Mouse (Mus musculus): Measurements from ENCODE around the gene Snrpf. TPM values are rescaled to one million over a fixed set of nuclear protein-coding genes. Genes with fewer than 3 reads are reported as not detected.

The Snrpf gene
- polyA plus RNA-seq, 1 experiment from 2014 or later = 111 TPM

GRCm38 (mm10) chr10:93542356-93542755 is 47.1 kb downstream of the Snrpf start:
- 0 out of 2 replicates have a peak, but pooled peaks cover 4% of the 10 kb centered on the region for H3K27me3 ChIP-seq (replicated peaks)
- H3K9ac ChIP-seq = no peak overlapping the region
- no peaks in the 10 kb centered on the region for H3K36me3 ChIP-seq
- no peaks in the 10 kb centered on the region for H3K9me3 ChIP-seq
- no peak overlapping the region for H3K4me2 ChIP-seq (replicated peaks)
- no peak overlapping the region for H3K27ac ChIP-seq
- no peak overlapping the region for H3K4me3 ChIP-seq
- ATAC-seq (ENCODE audit: low FRiP score, low read depth) = no peak
- H3K4me1 ChIP-seq = peaks cover 6% of the 10 kb centered on the region; the same call in 1 of the 2 replicates
- WGBS = 31% methylated on average over 4 of the region's 4 CpGs

GRCm38 (mm10) chr10:93541585-93541984 is 47.9 kb downstream of the Snrpf start:
- ATAC-seq (ENCODE audit: low FRiP score, low read depth) = no peak
- no peaks in the 10 kb centered on the region for H3K9me3 ChIP-seq

GRCm38 (mm10) chr10:93540431-93541210 is 48.9 kb downstream of the Snrpf start, which contains the start of gene Ccdc38:
Ccdc38 (plus strand) TSS chr10:93540632.
- H3K27me3 ChIP-seq (replicated peaks) = peaks cover 4% of the 10 kb centered on the region; the same call in 1 of the 2 replicates
- H3K9ac ChIP-seq = 0 out of 2 replicates have a peak within 1 kb of the TSS, but pooled peaks have one; percentile 45
- ATAC-seq (ENCODE audit: low FRiP score, low read depth) = no peak; the same call in none of the 2 replicates
- peak within 1 kb of the TSS; percentile 27 for H3K4me3 ChIP-seq
- no peaks in the 10 kb centered on the region for H3K9me3 ChIP-seq
- peak within 1 kb of the TSS; percentile 69 for H3K4me2 ChIP-seq (replicated peaks)
- H3K36me3 ChIP-seq = no peaks in the 10 kb centered on the region
- H3K27ac ChIP-seq = no peak within 1 kb of the TSS
- WGBS = 71% methylated on average over 17 of the region's 17 CpGs
- peaks cover 6% of the 10 kb centered on the region; the same call in 1 of the 2 replicates for H3K4me1 ChIP-seq

More at GRCm38 (mm10) chr10:93541585-93541984, 47.9 kb downstream of the Snrpf start:
- 91% methylated on average over 1 of the region's 1 CpGs for WGBS
- Histone ChIP-seq H3K4me2 (replicated peaks) (no peak overlapping the region), H3K9ac (no peak overlapping the region), H3K4me1 (peaks cover 6% of the 10 kb centered on the region; the same call in 1 of the 2 replicates), H3K27ac (no peak overlapping the region), H3K27me3 (replicated peaks) (0 out of 2 replicates have a peak, but pooled peaks cover 4% of the 10 kb centered on the region), H3K4me3 (no peak overlapping the region), H3K36me3 (no peaks in the 10 kb centered on the region)

GRCm38 (mm10) chr10:93539775-93540430 is 49.6 kb downstream of the Snrpf start, which contains the start of gene Amdhd1:
Amdhd1 (minus strand) TSS chr10:93540033.
- Histone ChIP-seq H3K27ac (no peak within 1 kb of the TSS), H3K9me3 (no peaks in the 10 kb centered on the region), H3K4me2 (replicated peaks) (peak within 1 kb of the TSS; percentile 69), H3K27me3 (replicated peaks) (peaks cover 6% of the 10 kb centered on the region), H3K36me3 (no peaks in the 10 kb centered on the region), H3K4me1 (peaks cover 6% of the 10 kb centered on the region; the same call in 1 of the 2 replicates), H3K9ac (0 out of 2 replicates have a peak within 1 kb of the TSS, but pooled peaks have one; percentile 45), H3K4me3 (peak within 1 kb of the TSS; percentile 27)
- WGBS = 5% methylated on average over 33 of the region's 35 CpGs
- ATAC-seq (ENCODE audit: low FRiP score, low read depth) = peak; percentile 94

- Histone ChIP-seq H3K27ac (no peak overlapping the region), H3K4me3 (no peak overlapping the region), H3K36me3 (no peaks in the 10 kb centered on the region), H3K9me3 (no peaks in the 10 kb centered on the region), H3K4me1 (peaks cover 6% of the 10 kb centered on the region; the same call in 1 of the 2 replicates), H3K27me3 (replicated peaks) (peaks cover 12% of the 10 kb centered on the region), H3K9ac (no peak overlapping the region), H3K4me2 (replicated peaks) (no peak overlapping the region)
- no peak for ATAC-seq (ENCODE audit: low FRiP score, low read depth)
- whole genome bisulfite sequencing = 47% methylated on average over 6 of the region's 6 CpGs
Measured at GRCm38 (mm10) chr10:93538818-93539217, 50.7 kb downstream of the Snrpf start.

- H3K9ac ChIP-seq = no peak overlapping the region
- WGBS = 95% methylated on average over 2 of the region's 2 CpGs
Measured at GRCm38 (mm10) chr10:93538287-93538686, 51.2 kb downstream of the Snrpf start.

More at GRCm38 (mm10) chr10:93538287-93538686, 51.2 kb downstream of the Snrpf start:
- Histone ChIP-seq H3K36me3 (no peaks in the 10 kb centered on the region), H3K4me1 (peaks cover 6% of the 10 kb centered on the region; the same call in 1 of the 2 replicates), H3K27me3 (replicated peaks) (peaks cover 12% of the 10 kb centered on the region), H3K4me2 (replicated peaks) (no peak overlapping the region), H3K27ac (no peak overlapping the region), H3K9me3 (no peaks in the 10 kb centered on the region), H3K4me3 (no peak overlapping the region)
- no peak for ATAC-seq (ENCODE audit: low FRiP score, low read depth)

Other genes with a start within 250 kb of the Snrpf start
- 125 TPM in 2 replicates for gene Lta4h, start 136.3 kb downstream of the Snrpf start, polyA plus RNA-seq (2016; fragmentation: Nextera tagmentation; extraction: Ambion mirVana)
- gene Hal, start 100.9 kb downstream of the Snrpf start, polyA plus RNA-seq (2016; fragmentation: Nextera tagmentation; extraction: Ambion mirVana) = 0.08 TPM in 1 of 2 replicates, not detected in the other
- gene Amdhd1, start 49.7 kb downstream of the Snrpf start, polyA plus RNA-seq (2016; fragmentation: Nextera tagmentation; extraction: Ambion mirVana) = 0.10 TPM in 1 of 2 replicates, not detected in the other
- gene Ccdc38, start 49.1 kb downstream of the Snrpf start, polyA plus RNA-seq (2016; fragmentation: Nextera tagmentation; extraction: Ambion mirVana) = 0.28 and 0.42 TPM in 2 replicates
- 2.1 and 3.2 TPM in 2 replicates for gene Ntn4, start 51.0 kb upstream of the Snrpf start, polyA plus RNA-seq (2016; fragmentation: Nextera tagmentation; extraction: Ambion mirVana)
- 3.4 and 3.9 TPM in 2 replicates for gene Usp44, start 241.8 kb upstream of the Snrpf start, polyA plus RNA-seq (2016; fragmentation: Nextera tagmentation; extraction: Ambion mirVana)